Mouse (Mus musculus): ENCODE measurements around the gene Rftn1.

The Rftn1 gene

DNA sequence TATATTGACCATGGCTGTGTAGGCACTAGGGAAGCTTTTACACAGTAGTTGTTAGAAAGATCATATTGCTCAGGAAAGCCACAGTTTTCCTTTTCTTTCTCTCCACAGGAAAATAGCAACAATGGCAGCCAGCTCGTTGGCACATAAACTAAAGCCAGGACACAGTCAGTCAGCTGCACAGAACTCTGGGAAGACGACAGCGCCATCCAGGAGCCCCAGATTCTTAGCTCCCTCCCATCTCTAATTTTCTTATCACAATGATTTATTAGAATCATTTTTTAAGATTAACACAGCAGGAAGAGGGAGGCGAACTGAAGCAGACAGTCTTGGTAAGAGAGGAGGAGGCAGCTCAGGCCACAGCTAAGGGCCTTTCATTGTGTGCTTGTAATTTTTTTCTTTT lies 58.8 kb downstream of the Rftn1 start:
- CTCF ChIA-PET = no interaction called here

DNA sequence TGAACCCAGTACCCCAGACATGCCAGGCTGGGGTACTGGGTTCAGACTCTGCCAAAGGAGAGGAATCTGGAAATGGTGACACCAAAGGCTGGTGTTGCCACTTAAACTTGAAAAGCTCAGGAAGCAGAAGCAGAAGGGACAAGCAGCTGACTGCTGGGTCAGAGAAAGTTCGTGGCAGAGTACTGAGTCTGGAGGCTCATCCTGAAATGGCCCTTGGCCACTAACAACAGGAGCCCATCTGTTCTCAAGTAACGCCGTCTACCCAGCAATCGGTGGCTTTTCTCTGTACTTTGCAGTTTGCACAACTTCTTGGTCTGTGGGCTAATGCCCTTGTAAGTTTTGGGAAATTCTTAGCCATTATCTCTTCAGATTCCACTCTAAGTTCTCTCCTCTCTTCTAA lies 60.1 kb downstream of the Rftn1 start:
- CTCF ChIA-PET = no interaction called here

DNA sequence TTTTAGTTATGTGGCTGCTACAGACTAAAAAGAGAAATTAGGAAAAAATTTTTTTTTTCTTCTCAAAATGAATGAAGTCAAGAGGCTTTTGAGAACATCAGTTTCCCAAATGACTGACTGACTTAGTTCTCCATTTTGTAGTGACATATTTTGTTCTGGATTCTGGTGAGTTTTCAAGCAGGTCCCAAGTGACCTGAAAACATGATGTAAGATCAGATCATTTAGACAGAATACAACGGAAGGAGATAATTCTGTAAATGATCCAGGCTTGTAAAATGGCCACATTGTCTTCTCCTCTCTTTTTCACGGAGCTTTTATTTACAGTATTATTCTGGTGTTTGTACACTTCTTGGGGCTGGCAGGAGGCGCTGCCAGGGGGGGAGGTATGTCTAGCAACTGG lies 62.1 kb downstream of the Rftn1 start:
- CTCF ChIA-PET = no interaction called here

DNA sequence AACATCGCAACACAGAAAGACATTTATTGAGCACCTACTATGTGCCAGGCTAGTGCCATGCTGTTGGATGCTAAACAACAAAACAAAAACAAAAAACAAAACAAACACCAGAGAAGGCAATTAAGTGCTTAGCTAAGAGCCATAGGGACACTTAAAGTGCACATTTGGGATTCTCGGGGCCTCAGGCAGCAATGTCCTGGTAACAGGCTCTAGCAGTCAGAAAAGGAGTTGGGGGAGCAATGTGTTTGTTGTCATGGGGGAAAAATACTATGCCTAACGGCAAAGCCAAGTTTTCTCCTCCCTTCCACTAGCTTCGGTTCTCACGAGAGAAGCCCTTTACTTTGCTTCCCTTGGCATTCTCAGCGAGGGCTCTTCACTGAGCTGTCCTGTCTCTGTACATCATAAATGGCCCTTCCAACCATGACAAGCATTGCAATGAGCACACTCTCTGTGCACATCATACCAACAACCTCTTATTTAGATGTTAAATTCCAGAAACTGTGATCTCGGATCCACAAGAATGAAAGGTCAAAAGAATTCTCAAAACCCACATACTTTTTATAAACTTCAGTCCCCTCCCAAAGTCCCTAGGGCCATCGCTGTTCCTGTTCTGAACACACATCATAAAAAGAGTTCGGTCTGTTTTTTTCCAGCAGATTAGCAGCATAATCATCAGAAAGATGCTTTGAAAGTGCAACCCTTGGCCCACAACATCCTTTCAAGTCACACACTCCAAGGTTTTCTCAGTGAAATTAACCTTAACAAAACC lies 63.2 kb downstream of the Rftn1 start:
- CTCF ChIA-PET = no interaction called here

DNA sequence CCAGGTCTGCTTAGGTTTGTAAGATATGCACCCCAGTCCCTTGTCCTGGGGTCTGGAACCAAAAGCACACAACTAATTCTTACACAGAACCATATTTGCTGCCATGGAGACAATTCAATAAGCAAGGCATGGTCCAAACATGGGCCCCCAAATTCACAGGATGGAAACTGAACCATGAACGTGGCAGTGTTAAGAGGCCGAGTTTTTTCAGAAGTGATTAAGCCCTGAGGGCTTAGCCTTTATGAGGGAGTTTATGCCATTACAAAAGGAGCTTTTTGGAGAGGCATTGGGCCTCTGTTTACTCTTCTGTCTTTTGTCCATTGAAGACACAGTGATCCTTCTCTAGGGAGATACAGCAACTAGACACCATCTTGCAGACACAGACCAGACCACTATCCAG lies 63.9 kb downstream of the Rftn1 start:
- CTCF ChIA-PET = no interaction called here

DNA sequence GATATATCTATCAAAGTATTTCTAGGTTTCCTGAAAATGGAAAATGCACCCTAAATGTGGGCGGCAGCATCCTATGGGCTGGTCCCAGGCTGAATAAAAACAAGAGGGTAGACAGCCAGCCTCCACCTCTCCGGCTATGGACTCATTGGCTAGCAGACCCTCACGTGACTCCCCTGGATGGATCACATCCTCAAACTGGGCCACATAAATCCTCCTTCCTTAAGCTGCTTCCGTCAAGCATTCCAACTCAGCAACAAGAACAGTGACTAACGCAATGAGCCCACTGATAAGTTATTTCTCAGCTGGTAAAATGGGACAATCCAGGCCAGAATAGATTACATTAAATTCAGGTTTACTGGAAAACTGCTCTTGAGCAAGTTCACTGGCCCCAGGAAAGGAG lies 64.6 kb downstream of the Rftn1 start:
- CTCF ChIA-PET = no interaction called here

DNA sequence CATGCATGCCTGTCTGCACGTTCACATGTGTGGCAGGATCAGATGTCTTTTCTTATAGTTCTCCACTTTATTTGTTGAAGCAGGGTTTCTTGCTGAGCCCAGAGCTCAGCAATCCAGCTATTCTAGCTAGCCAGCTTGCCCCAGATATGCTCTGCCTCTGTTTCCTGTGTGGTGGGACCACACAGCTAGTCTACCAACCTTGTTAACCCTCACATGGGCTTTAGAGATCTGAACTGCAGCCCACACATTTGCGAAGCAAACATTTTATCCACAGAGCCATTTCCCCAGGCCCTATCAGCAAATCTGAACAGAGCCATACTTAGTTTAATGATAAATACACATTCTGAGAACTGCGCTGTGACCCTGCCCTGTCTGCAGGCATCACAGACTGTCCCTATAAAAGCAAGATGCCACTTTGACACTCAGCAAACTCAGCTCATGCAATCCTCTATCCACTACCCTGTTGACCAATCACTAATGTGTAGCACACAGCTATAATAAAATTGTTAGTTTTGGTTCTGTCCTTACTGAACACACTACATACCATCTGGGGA lies 65.2 kb downstream of the Rftn1 start:
- CTCF ChIA-PET = interaction anchor here (0.6 kb wide), 1 partner anchor 1985 kb away, joined by 4 read pairs; no protein-coding TSS in a partner anchor

DNA sequence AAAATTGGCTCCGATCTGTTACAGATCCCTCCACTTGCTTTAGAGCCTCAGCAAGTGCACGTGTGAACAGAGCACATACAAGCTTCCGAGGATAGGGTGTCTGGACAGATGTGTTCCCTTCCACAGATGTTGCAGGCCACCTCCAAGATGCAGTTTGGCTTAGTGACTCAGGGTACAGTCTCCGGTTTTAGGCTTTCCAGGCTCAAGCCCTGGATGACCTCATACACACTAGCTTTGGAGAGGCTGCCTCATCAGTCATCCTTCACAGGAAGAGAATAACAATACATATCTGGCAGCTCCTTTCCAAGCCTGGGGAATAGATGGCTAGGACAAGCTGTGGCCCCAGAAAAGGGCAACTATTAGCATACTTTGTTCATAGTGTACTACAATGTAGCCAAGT lies 65.8 kb downstream of the Rftn1 start:
- CTCF ChIA-PET = no interaction called here

DNA sequence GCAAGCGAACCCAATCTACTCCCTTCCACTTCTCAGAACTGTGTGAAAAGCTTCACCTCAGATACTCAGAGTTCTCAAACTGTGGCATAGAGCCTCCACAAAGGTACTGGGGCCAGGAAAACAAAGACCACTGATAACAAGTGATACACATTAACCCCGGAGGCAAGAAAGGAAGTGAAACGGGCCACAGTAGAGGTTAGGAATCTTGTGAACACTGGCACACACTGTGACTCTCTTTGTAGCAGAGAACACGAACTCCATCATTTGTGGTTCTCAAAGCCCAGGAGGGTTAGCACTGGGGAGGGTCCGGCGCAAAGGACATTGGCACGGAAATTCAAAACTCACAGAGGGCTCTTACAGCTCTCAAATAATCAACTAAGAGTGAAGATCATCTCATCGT lies 67.9 kb downstream of the Rftn1 start:
- CTCF ChIA-PET = interaction anchor here (1.1 kb wide), 1 partner anchor 457 kb away, joined by 4 read pairs; no protein-coding TSS in a partner anchor

DNA sequence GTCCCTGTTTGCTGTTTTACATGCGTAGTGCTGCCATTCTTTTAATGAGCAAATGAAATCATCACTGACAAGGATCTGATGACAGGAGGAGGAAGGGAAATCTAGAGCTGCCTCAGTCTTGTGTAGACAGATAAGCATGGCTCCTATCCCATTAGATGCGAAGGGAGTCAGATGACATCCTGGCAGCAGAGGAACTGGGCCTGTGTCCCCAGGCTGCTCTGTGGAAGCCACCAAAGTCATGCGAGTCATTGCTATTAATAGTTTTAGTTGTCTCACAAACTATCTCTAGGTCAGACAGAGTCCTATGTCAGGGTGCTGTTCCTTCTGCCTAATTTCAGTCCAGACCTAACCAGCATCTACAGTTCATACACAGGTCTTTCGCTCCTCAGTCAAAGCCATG lies 70.4 kb downstream of the Rftn1 start:
- CTCF ChIA-PET = interaction anchor here (0.6 kb wide), 1 partner anchor 109 kb away, joined by 3 read pairs; no protein-coding TSS in a partner anchor

DNA sequence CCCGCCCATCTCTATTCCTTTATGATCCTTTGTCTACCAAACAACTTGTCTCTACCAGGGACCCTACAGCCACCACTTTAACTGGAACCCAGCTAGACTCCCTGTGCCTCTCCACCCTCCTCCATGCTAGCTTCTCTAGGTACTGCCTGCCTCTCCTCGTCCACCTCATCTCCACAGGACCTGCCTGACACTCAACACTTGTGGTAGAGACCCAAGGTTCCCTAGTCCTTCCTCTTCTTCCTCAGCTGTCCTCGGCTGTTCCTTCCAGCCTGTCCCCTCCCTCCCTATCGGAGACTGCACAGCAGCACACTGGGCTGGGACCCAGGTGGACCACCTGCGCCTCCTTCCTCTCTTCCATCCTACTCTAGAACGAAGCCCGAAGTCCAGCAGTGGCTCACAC lies 73.0 kb downstream of the Rftn1 start:
- CTCF ChIA-PET = no interaction called here

DNA sequence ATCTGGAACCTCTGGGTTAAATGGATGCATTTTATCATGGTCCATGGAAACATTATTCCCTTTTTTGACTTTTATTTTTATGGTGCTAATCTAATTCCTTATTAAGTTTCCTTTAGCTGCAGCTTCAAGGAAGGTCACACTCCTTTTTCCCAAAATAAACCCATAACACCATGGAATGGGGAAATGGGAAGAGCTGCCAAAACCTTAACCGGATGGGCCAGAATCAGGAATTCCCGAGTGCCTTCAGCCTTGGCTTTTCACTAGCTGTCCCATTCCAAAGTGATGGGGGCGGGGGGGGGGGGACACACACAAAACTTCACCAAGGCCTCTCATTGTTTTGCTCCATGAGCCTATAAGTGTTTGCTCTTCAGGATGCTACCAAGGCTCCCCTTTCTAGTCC lies 73.5 kb downstream of the Rftn1 start:
- CTCF ChIA-PET = interaction anchor here (0.6 kb wide), 1 partner anchor 94 kb away, joined by 5 read pairs; no protein-coding TSS in a partner anchor

DNA sequence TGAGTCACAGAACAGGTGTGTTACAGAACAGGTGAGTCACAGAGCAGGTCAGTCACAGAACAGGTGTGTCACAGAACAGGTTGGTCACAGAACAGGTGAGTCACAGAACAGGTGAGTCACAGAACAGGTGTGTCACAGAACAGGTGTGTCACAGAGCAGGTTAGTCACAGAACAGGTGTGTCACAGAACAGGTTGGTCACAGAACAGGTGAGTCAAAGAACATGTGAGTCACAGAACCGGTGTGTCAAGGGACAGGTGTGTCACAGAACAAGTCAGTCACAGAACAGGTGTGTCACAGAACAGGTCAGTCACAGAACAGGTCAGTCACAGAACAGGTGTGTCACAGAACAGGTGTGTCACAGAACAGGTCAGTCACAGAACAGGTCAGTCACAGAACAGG lies 74.1 kb downstream of the Rftn1 start:
- CTCF ChIA-PET = interaction anchor here (0.6 kb wide), 1 partner anchor 93 kb away, joined by 5 read pairs; no protein-coding TSS in a partner anchor

DNA sequence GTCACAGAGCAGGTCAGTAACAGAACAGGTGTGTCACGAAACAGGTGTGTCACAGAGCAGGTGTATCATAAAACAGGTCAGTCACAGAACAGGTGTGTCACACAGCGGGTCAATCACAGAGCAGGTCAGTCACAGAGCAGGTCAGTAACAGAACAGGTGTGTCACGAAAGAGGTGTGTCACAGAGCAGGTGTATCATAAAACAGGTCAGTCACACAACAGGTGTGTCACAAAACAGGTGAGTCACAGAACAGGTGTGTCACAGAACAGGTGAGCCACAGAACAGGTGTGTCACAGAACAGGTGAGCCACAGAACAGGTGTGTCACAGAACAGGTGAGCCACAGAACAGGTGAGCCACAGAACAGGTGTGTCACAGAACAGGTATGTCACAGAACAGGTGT lies 74.8 kb downstream of the Rftn1 start:
- CTCF ChIA-PET = interaction anchor here (0.9 kb wide), 1 partner anchor 140 kb away, joined by 9 read pairs; no protein-coding TSS in a partner anchor

DNA sequence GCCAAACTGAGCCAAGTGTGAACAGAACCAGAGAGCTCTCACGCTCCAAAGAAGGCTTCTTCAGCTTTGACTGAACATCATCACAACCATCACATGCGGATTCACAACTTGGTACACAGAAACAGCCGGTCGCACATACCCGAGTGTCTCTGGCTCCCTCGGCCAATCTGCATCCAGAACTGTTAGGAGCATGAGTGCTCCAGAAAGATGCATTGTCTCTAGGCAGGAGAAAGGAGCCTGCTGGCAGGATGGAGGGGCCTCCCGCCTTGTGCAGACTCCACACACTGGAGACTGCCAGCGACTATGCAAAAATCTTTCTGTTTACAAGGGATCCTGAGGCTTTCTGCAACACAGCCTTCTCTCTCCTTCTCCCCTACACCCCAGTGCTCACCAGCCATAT lies 75.8 kb downstream of the Rftn1 start:
- CTCF ChIA-PET = no interaction called here

DNA sequence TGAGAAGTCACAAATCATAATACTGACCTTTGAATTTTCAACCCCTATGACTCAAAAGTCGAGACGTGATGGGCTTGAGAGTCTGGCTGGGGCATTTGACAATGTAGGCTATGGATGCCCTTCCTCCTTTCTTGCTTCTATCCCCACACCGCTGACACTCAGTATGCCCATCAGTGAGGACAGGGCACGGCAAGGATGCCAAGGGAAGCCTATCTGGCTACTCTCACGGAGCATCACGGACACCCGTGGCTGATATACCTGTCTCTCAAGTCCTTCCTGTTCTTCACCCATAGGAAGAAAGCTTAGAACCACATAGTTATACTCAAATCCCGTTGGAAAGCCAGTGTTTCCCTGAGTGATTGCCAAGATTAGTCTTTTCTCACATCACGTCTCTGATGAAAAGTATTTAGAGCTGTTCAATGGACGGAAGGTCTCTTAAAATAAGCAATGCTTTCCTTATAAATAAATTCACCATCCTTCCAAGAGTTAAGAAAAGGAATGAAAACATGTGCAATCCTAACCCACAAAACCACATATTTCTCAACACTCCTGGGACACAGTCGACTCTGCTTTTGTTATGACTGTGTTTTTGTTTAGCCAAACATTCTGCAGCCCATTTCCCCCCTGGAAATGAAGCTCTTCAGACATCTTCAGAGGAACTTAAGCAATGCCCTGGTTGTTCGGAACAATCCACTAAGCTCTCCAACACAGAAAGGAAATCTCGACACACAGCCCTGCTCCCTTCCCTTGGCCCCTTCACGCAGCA lies 79.6 kb downstream of the Rftn1 start:
- CTCF ChIA-PET = interaction anchor here (0.6 to 0.8 kb wide), 3 partner anchors 22 to 880 kb away, joined by 10 to 35 read pairs (median 30); no protein-coding TSS in a partner anchor

DNA sequence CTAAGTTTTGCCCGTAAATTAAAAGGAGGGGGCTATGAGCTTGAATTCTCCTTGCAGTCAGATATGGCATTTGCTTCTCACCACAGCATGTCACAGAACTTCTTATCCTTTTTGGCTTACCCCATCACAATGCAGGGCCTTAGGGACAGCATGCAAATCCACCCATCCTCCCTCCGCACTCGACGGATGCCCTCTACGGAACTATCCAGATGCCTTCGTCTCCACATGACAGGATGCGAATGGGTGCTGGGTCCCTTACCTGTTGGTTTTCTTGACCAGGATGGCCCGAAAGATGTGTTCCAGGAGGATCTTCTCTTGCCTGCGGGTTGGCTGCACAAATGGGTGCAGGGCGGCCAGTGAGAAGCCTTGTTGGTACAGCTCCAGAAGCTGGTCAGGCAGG lies 83.7 kb downstream of the Rftn1 start:
- CTCF ChIA-PET = no interaction called here

DNA sequence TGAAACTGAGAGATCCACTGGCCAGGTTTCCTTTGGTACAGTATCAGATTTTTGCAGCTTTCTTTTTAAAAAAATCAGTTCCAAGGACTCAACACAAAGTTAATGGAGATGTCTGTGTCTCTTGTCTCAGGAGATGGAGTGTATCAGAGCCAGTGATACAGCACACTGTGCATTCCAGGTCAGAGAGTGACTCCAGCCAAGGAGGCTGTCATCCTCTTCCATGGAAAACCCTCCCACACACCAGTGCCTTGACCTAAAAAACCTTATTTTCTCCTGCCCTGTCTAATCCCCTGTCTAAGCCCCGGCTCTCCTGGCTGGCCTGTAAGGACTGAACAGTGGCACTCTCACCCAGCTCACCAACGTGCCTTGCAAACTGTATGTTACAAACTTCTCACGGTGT lies 86.3 kb downstream of the Rftn1 start:
- CTCF ChIA-PET = no interaction called here

DNA sequence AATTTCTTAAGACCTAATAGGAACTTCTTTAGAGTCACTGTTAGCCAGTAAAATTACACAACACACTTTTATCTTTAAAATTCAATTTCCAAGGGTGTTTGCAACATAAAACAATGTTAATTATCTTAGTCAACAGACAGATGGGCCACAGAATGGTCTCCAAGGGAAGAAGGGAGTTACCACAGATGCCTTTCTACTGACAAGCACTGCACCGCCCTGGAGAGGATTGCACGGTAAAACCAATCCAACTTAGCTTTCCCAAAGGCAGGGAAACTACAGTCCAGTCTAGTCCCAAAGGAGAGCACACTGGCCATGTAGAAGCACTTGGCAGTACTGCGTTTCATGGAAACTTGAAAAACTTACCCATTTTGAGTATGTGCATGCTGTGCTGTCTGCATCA lies 89.1 kb downstream of the Rftn1 start:
- CTCF ChIA-PET = no interaction called here

DNA sequence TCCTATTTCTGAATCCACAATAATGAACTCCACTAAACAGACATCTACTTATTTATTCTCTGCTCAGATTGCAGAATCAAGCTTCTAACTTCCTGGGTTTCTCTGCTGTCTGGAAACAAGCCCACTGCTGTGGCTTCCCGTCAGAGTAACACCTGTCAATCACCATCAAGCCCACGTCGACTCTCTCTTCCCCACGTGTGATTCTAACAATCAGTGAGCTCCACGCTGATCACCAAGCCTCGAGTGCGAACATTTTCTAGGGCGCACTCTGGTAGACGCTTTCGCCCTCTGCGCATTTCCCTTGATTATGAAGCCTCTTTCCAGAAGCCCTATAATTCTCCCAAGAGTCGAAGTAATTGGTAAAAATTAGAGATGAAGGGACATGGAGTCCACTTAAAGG lies 90.4 kb downstream of the Rftn1 start:
- CTCF ChIA-PET = interaction anchor here (0.5 kb wide), 1 partner anchor 184 kb away, joined by 3 read pairs; no protein-coding TSS in a partner anchor

DNA sequence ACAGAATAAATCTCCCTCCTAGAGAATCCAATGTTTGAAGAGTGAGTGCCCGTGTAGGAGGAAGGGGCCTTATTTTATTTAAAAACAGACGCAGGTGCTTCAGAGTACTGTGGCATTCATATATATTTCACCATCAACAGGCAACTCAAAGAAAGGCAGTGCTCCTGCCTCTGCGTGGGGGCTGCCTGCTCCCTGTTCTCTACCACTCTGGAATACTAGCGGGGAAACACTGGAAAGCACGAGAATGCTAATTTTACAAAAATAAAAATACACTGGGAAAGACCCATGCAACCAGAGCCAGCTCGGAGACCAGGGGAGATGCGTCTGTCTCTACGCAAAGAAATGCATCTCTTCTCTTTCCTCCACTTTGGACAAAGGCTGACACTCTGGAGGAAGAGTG lies 91.1 kb downstream of the Rftn1 start:
- CTCF ChIA-PET = no interaction called here

DNA sequence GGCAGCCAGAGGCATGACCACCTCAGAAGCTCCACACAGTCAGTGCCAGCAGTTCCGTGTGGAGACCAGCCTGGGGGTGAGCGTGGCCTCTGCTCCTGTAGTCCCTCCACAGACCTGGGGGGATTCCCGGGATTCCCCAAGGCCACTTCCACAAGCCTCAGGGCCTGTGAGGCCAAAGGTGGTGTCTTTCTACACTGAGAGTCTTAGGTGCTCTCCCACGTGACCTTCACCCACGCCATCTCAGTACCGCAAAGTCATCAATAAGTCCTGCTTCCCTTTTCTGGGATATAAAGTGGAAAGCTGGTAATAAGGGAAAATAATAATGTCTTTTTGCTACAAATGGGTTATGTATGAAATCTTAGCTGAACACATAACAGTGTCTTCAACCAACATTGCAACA lies 92.2 kb downstream of the Rftn1 start:
- CTCF ChIA-PET = no interaction called here

DNA sequence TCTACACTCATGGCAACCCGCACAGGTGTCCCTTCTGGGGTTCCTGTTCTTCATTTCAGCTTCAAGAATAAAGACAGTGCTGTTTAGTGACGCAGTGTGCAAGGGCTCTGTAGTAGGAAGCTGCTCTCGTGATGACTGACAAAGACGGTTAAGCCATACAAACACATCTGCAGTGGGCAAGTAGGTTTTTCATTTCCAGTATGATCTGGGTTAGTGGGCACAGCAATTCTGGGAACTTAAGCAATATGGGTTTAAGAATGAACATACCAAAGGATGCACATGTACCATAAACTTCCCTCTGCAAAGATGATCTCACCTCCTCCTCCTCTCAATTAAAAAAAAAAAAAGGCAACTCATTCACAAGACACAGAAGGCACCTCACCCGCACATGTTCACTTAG lies 92.6 kb downstream of the Rftn1 start:
- CTCF ChIA-PET = no interaction called here
